Mouse (Mus musculus): Measurements from ENCODE around the gene Aplp2. TPM values are rescaled to one million over a fixed set of nuclear protein-coding genes. Genes with fewer than 3 reads are reported as not detected.
"Not testable (repeated sequence)": the region's sequence is repeated elsewhere in the genome, so short reads cannot be mapped to it uniquely, and the experiment has no call there.

The Aplp2 gene
- polyA plus RNA-seq, 1 experiment from 2014 or later: 344 TPM

GRCm38 (mm10) chr9:31181291-31182085 lies 30.1 kb downstream of the Aplp2 start:
- ATAC-seq (ENCODE audit: insufficient number of reproducible peaks, low FRiP score): no peak; the same call in 1 of the 2 replicates
- Histone ChIP-seq H3K4me1 (replicated peaks) (peaks cover 45% of the 10 kb centered on the region), H3K9ac (no peak overlapping the region), H3K27ac (ENCODE audit: poor library complexity, severe bottlenecking) (no peak overlapping the region), H3K4me2 (no peak overlapping the region), H3K4me3 (no peak overlapping the region), H3K36me3 (peaks cover 3% of the 10 kb centered on the region; the same call in 1 of the 2 replicates), H3K27me3 (replicated peaks) (no peaks in the 10 kb centered on the region), H3K9me3 (replicated peaks) (no peaks in the 10 kb centered on the region)
- WGBS: 60% methylated on average over 10 of the region's 10 CpGs

GRCm38 (mm10) chr9:31177692-31178091 lies 33.9 kb downstream of the Aplp2 start:
- 93% methylated on average over 6 of the region's 6 CpGs for WGBS
- H3K36me3 ChIP-seq: 0 out of 2 replicates have a peak, but pooled peaks cover 3% of the 10 kb centered on the region
- peaks cover 52% of the 10 kb centered on the region for H3K4me1 ChIP-seq (replicated peaks)
- no peak overlapping the region for H3K4me2 ChIP-seq
- no peak for ATAC-seq (ENCODE audit: insufficient number of reproducible peaks, low FRiP score)
- H3K27me3 ChIP-seq (replicated peaks): no peaks in the 10 kb centered on the region
- H3K9me3 ChIP-seq (replicated peaks): no peaks in the 10 kb centered on the region
- no peak overlapping the region for H3K4me3 ChIP-seq
- H3K27ac ChIP-seq (ENCODE audit: poor library complexity, severe bottlenecking): no peak overlapping the region
- no peak overlapping the region for H3K9ac ChIP-seq

- peak overlapping the region; percentile 88 for H3K27ac ChIP-seq (ENCODE audit: poor library complexity, severe bottlenecking)
- H3K4me1 ChIP-seq (replicated peaks): peaks cover 42% of the 10 kb centered on the region
- H3K27me3 ChIP-seq (replicated peaks): no peaks in the 10 kb centered on the region
- no peaks in the 10 kb centered on the region for H3K9me3 ChIP-seq (replicated peaks)
- peak; percentile 85 for ATAC-seq (ENCODE audit: insufficient number of reproducible peaks, low FRiP score)
- no peak overlapping the region for H3K4me3 ChIP-seq
- H3K9ac ChIP-seq: no peak overlapping the region
- WGBS: 39% methylated on average over 8 of the region's 8 CpGs
- peak overlapping the region; percentile 12 for H3K4me2 ChIP-seq
- H3K36me3 ChIP-seq: peaks cover 9% of the 10 kb centered on the region
Measured at GRCm38 (mm10) chr9:31176379-31177130, 35.1 kb downstream of the Aplp2 start.

GRCm38 (mm10) chr9:31175978-31176377 lies 35.6 kb downstream of the Aplp2 start:
- Histone ChIP-seq H3K9me3 (replicated peaks) (no peaks in the 10 kb centered on the region), H3K36me3 (peaks cover 14% of the 10 kb centered on the region), H3K9ac (no peak overlapping the region), H3K4me3 (no peak overlapping the region), H3K4me1 (replicated peaks) (peaks cover 40% of the 10 kb centered on the region), H3K27me3 (replicated peaks) (no peaks in the 10 kb centered on the region), H3K4me2 (no peak overlapping the region; the same call in 1 of the 2 replicates), H3K27ac (ENCODE audit: poor library complexity, severe bottlenecking) (peak overlapping the region; percentile 88; the same call in 1 of the 2 replicates)
- 67% methylated on average over 3 of the region's 3 CpGs for WGBS
- peak; percentile 22; the same call in 1 of the 2 replicates for ATAC-seq (ENCODE audit: insufficient number of reproducible peaks, low FRiP score)

- ATAC-seq (ENCODE audit: insufficient number of reproducible peaks, low FRiP score): no peak
Measured at GRCm38 (mm10) chr9:31175346-31175745, 36.3 kb downstream of the Aplp2 start.

GRCm38 (mm10) chr9:31168356-31169093 lies 43.1 kb downstream of the Aplp2 start:
- no peak overlapping the region for H3K4me3 ChIP-seq
- no peaks in the 10 kb centered on the region for H3K27me3 ChIP-seq (replicated peaks)
- H3K4me1 ChIP-seq (replicated peaks): peaks cover 18% of the 10 kb centered on the region
- no peak overlapping the region for H3K27ac ChIP-seq (ENCODE audit: poor library complexity, severe bottlenecking)
- no peaks in the 10 kb centered on the region for H3K9me3 ChIP-seq (replicated peaks)
- H3K4me2 ChIP-seq: no peak overlapping the region; the same call in none of the 2 replicates
- no peak for ATAC-seq (ENCODE audit: insufficient number of reproducible peaks, low FRiP score)
- H3K9ac ChIP-seq: no peak overlapping the region
- WGBS: 70% methylated on average over 22 of the region's 22 CpGs
- peaks cover 66% of the 10 kb centered on the region for H3K36me3 ChIP-seq

More at GRCm38 (mm10) chr9:31175346-31175745, 36.3 kb downstream of the Aplp2 start:
- Histone ChIP-seq H3K9ac (no peak overlapping the region), H3K27me3 (replicated peaks) (no peaks in the 10 kb centered on the region), H3K9me3 (replicated peaks) (no peaks in the 10 kb centered on the region), H3K27ac (ENCODE audit: poor library complexity, severe bottlenecking) (no peak overlapping the region), H3K4me2 (no peak overlapping the region), H3K4me3 (no peak overlapping the region), H3K4me1 (replicated peaks) (peaks cover 40% of the 10 kb centered on the region), H3K36me3 (peaks cover 17% of the 10 kb centered on the region)
- WGBS: 42% methylated on average over 6 of the region's 6 CpGs

GRCm38 (mm10) chr9:31167305-31167704 lies 44.3 kb downstream of the Aplp2 start:
- Histone ChIP-seq H3K9me3 (replicated peaks) (no peaks in the 10 kb centered on the region), H3K4me1 (replicated peaks) (peaks cover 18% of the 10 kb centered on the region), H3K27me3 (replicated peaks) (no peaks in the 10 kb centered on the region), H3K36me3 (peaks cover 73% of the 10 kb centered on the region), H3K9ac (no peak overlapping the region), H3K4me2 (no peak overlapping the region), H3K27ac (ENCODE audit: poor library complexity, severe bottlenecking) (no peak overlapping the region), H3K4me3 (no peak overlapping the region)
- WGBS: 88% methylated on average over 13 of the region's 13 CpGs
- ATAC-seq (ENCODE audit: insufficient number of reproducible peaks, low FRiP score): no peak

GRCm38 (mm10) chr9:31165505-31165904 lies 46.1 kb downstream of the Aplp2 start:
- H3K36me3 ChIP-seq: peaks cover 78% of the 10 kb centered on the region
- H3K4me1 ChIP-seq (replicated peaks): peaks cover 14% of the 10 kb centered on the region
- not testable (repeated sequence) for H3K4me3 ChIP-seq; ATAC-seq (ENCODE audit: insufficient number of reproducible peaks, low FRiP score); H3K27ac ChIP-seq (ENCODE audit: poor library complexity, severe bottlenecking); H3K27me3 ChIP-seq (replicated peaks); H3K9me3 ChIP-seq (replicated peaks); H3K4me2 ChIP-seq; H3K9ac ChIP-seq
- 78% methylated on average over 3 of the region's 3 CpGs for WGBS

- Histone ChIP-seq H3K9me3 (replicated peaks) (no peaks in the 10 kb centered on the region), H3K9ac (no peak overlapping the region), H3K4me3 (no peak overlapping the region), H3K27ac (ENCODE audit: poor library complexity, severe bottlenecking) (no peak overlapping the region), H3K27me3 (replicated peaks) (no peaks in the 10 kb centered on the region), H3K4me2 (no peak overlapping the region), H3K4me1 (replicated peaks) (peaks cover 14% of the 10 kb centered on the region), H3K36me3 (peaks cover 80% of the 10 kb centered on the region)
- WGBS: 80% methylated on average over 1 of the region's 1 CpGs
- ATAC-seq (ENCODE audit: insufficient number of reproducible peaks, low FRiP score): no peak
Measured at GRCm38 (mm10) chr9:31163327-31163726, 48.3 kb downstream of the Aplp2 start.

GRCm38 (mm10) chr9:31162911-31163310 lies 48.7 kb downstream of the Aplp2 start:
- H3K27me3 ChIP-seq (replicated peaks): no peaks in the 10 kb centered on the region

GRCm38 (mm10) chr9:31159910-31160309 lies 51.7 kb downstream of the Aplp2 start:
- 87% methylated on average over 4 of the region's 4 CpGs for WGBS
- Histone ChIP-seq H3K4me1 (replicated peaks) (peaks cover 24% of the 10 kb centered on the region), H3K27me3 (replicated peaks) (no peaks in the 10 kb centered on the region), H3K9ac (no peak overlapping the region), H3K4me2 (no peak overlapping the region), H3K9me3 (replicated peaks) (no peaks in the 10 kb centered on the region), H3K4me3 (no peak overlapping the region), H3K27ac (ENCODE audit: poor library complexity, severe bottlenecking) (no peak overlapping the region), H3K36me3 (peaks cover 82% of the 10 kb centered on the region)
- no peak for ATAC-seq (ENCODE audit: insufficient number of reproducible peaks, low FRiP score)

More at GRCm38 (mm10) chr9:31162911-31163310, 48.7 kb downstream of the Aplp2 start:
- WGBS: 57% methylated on average over 1 of the region's 1 CpGs
- H3K4me1 ChIP-seq (replicated peaks): peaks cover 14% of the 10 kb centered on the region
- peaks cover 80% of the 10 kb centered on the region for H3K36me3 ChIP-seq
- no peak overlapping the region for H3K27ac ChIP-seq (ENCODE audit: poor library complexity, severe bottlenecking)
- no peaks in the 10 kb centered on the region for H3K9me3 ChIP-seq (replicated peaks)
- H3K4me3 ChIP-seq: no peak overlapping the region
- H3K9ac ChIP-seq: no peak overlapping the region
- H3K4me2 ChIP-seq: no peak overlapping the region
- ATAC-seq (ENCODE audit: insufficient number of reproducible peaks, low FRiP score): no peak

Measured in heart, embryonic 12.5 days (tissue).